Mouse (Mus musculus): ENCODE data around the gene Luc7l.
A peak's percentile ranks its signal among the peaks of the same experiment; 100 is the strongest.
"Not testable (repeated sequence)": the region's sequence is repeated elsewhere in the genome, so short reads cannot be mapped to it uniquely, and the experiment has no call there.

Luc7l gene

GRCm38 (mm10) chr17:26253399-26253798 lies 703 bp downstream of the Luc7l start:
- DNase-seq (ENCODE audit: low spot score), result no peak

DNA sequence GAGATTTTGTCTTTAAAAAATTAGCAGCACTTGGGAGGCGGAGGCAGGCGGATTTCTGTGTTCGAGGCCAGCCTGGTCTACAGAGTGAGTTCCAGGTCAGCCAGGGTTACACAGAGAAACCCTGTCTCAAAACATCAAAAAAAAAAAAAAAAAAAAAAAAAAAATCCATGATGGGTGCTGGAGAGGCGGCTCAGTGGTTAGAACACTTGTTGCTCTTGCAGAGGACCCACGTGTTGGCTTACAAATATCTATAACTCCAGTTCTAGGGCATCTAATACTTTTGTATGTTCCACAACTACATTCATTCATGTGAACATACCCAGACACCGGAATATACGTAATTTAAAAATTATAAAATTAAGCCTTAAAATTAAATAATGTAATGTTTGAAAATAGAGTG lies 2.6 kb downstream of the Luc7l start:
- no peak for DNase-seq (ENCODE audit: low spot score)

GRCm38 (mm10) chr17:26261826-26262225 lies 9.1 kb downstream of the Luc7l start:
- no peak for DNase-seq (ENCODE audit: low spot score)

GRCm38 (mm10) chr17:26262384-26262783 lies 9.7 kb downstream of the Luc7l start:
- DNase-seq (ENCODE audit: low spot score), result no peak

DNA sequence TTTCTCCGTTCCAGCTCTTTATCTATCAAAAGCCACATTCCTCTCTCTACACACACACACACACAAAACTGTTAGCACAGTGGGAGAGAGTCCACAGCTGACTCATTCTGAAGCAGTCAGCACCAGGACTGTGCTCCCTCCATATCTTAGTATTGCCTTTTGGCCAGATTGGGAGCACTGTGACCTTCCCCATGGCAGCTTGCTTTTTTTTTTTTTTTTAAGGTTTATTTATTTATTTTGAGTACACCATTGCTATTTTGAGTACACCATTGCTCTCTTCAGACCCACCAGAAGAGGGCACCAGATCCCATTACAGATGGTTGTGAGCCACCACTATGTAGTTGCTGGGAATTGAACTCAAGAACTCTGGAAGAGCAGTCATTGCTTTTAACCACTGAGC lies 16.2 kb downstream of the Luc7l start:
- DNase-seq (ENCODE audit: low spot score), result peak; percentile 13

- not testable (repeated sequence) for DNase-seq (ENCODE audit: low spot score)
These were observed 16.9 kb downstream of the Luc7l start for GRCm38 (mm10) chr17:26269577-26269976.

DNA sequence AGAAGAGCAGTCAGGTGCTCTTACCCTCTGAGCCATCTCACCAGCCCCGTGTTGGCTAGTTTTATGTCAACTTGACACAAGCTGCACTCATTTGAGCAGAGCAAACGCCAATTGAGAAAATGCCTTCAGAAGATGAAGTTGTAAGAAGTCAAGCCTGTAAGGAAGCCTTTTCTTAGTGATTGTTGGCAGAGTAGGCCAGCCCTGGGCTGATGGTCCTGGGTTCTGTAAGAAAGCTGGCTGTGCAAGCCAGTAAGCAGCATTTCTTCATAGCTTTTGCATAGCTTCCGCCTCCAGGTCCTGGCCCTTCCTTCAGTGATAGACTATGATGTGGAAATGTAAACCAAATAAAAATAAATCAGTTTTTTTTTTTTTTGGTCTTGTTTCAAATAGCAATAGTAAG lies 19.9 kb downstream of the Luc7l start:
- no peak for DNase-seq (ENCODE audit: low spot score)

- DNase-seq (ENCODE audit: low spot score), result no peak
These were observed 23.2 kb downstream of the Luc7l start for GRCm38 (mm10) chr17:26275933-26276332.

- no peak for DNase-seq (ENCODE audit: low spot score)
These were observed 24.0 kb downstream of the Luc7l start for GRCm38 (mm10) chr17:26276711-26277110.

DNA sequence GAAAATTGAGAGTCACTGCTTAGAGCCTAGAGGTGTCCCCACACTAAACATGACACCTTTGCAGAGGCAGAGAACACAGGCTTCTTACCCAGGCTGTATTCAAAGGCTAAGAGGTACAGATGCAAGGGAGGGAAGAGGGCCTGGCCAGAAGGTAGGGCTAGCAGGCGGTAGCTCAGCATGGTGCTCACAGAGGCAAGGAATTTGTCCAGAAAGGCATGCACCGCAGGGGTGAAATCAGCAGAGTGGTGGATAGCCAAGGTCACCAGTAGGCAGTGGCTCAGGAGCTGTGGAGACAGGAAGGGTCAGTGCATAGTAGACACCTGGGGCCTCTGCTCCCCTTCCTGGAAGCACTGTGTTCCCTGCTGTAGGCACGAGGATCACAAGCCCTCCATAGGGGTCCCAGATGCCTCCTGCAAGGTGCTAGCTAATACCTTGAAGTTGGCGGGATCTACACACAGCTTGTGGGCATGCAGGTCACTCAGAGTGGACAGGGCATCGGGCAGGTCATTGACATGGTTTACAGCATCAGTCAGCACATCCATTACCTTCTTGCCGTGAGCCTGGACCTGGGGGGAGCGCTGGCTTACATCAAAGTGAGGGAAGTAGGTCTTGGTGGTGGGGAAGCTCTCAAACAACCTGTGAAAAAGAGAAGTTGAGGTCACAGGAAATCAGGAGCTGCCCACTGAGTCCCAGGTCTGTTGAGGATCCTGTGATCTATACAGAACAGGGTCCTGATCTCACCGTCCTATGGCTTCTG lies 33.7 kb downstream of the Luc7l start:
- no peak for DNase-seq (ENCODE audit: low spot score)

DNA sequence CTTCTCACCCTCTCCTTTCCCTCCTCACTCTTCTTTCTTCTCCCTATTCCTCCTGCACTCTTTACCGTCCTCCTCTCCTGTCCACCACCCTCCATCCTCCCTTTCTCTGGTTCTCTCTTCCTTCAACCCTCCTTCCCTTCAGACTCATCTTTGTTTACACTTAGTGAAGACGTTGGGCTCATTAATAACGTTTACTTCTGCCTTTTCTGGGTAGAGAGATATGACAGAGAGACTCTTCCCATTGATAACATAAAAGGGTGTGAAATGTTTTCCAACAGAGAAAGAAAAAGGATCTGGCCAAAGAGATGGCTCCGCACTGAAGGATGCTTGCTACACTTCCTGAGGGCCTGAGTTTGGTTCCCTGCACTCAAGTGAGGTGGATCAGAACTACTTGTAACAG lies 36.8 kb downstream of the Luc7l start:
- DNase-seq (ENCODE audit: low spot score), result no peak

- DNase-seq (ENCODE audit: low spot score), result not testable (repeated sequence)
These were observed 45.6 kb downstream of the Luc7l start for GRCm38 (mm10) chr17:26298318-26298717.

- DNase-seq (ENCODE audit: low spot score), result peak; percentile 21
These were observed 61.6 kb downstream of the Luc7l start for GRCm38 (mm10) chr17:26314291-26314690.

DNA sequence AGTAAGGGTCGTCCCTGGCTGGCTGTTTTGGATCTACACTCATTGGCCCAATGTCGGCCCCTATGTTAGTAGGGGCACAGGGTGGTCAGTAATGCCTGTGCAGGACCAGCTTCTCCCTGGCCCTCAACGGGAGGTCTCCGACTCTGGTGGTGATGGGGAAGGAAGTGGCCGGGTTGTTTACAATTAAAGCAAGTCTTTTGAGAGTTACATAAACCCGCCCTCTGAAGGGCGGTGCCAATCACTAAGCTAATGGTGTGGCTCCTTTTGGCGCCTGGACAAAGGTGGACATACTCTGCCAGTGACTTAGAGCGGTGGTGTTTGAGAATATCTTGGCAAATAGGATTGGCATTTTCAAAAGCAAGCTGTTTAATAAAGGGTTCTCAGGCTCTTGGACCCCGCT lies 62.8 kb downstream of the Luc7l start:
- no peak for DNase-seq (ENCODE audit: low spot score)

DNA sequence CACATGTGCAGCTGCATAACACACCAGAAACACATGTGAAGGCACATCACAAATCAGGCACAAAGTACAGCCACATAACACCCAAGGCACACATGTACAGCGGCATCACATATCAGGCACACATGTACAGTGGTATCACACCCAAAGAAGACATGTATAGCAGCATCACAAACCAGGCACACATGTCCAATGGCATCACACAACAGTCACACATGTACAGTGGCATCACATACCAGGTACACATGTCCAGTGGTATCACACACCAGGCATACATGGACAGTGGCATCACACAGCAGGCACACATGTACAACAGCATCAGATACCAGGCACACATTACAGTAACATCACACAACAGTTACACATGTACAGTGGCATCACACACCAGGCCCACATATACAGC lies 65.7 kb downstream of the Luc7l start:
- no peak for DNase-seq (ENCODE audit: low spot score)
